Mouse (Mus musculus) embryonic facial prominence, embryonic 15.5 days (tissue): Measurements from ENCODE around the gene Csde1. TPM values are rescaled to one million over a fixed set of nuclear protein-coding genes. Genes with fewer than 3 reads are reported as not detected.

ENCODE experiments used
- ATAC-seq: fragments of 200-750 bp; cut with Nextera tagmentation; 2 replicates; pipeline ENCODE4 v1.8.0; 2017; ENCODE audit warnings: low read depth, moderate TSS enrichment; ENCODE audit not compliant: insufficient number of reproducible peaks, low FRiP score, low TSS enrichment
- H3K27ac ChIP-seq: fragments of 300-500 bp; sonication (generic); replicated peaks from 2 replicates; pipeline ENCODE4 v1.5.1; 2015; ENCODE audit warnings: mild to moderate bottlenecking, inconsistent platforms
- H3K27me3 ChIP-seq: fragments of 300-500 bp; sonication (generic); 2 replicates; pipeline ENCODE4 v1.6.1; 2015; ENCODE audit warnings: inconsistent platforms
- H3K36me3 ChIP-seq: fragments of 300-500 bp; sonication (generic); 2 replicates; pipeline ENCODE4 v1.6.1; 2015; ENCODE audit warnings: mild to moderate bottlenecking, inconsistent platforms
- H3K4me1 ChIP-seq: fragments of 300-500 bp; sonication (generic); 2 replicates; pipeline ENCODE4 v1.6.1; 2015; ENCODE audit warnings: inconsistent platforms
- H3K4me2 ChIP-seq: fragments of 300-500 bp; sonication (generic); replicated peaks from 2 replicates; pipeline ENCODE4 v1.6.1; 2015; ENCODE audit warnings: mild to moderate bottlenecking, inconsistent platforms
- H3K4me3 ChIP-seq: fragments of 300-500 bp; sonication (generic); replicated peaks from 2 replicates; pipeline ENCODE4 v1.5.1; 2015; ENCODE audit warnings: mild to moderate bottlenecking, inconsistent platforms
- H3K9ac ChIP-seq: fragments of 300-500 bp; sonication (generic); 2 replicates; pipeline ENCODE4 v1.6.1; 2015; ENCODE audit warnings: inconsistent platforms
- H3K9me3 ChIP-seq: fragments of 300-500 bp; sonication (generic); replicated peaks from 2 replicates; pipeline ENCODE4 v1.6.1; 2016; ENCODE audit warnings: inconsistent platforms
- WGBS: fragments of 180-500 bp; shearing (Covaris S2); methylation state at CpG from one replicate; pipeline ENCODE4 v1.1.7; 2015; 5-methylcytosine and 5-hydroxymethylcytosine counted together
- polyA plus RNA-seq: library from polyadenylated mRNA; unstranded; fragments of >200 nt; fragmentation: Nextera tagmentation; extraction: Ambion mirVana; gene quantifications from 2 replicates; pipeline ENCODE4 v1.2.1, GENCODE M21; 2015

The Csde1 gene
- polyA plus RNA-seq, 1 experiment from 2014 or later = 298 TPM

- Histone ChIP-seq H3K27me3 (no peaks in the 10 kb centered on the region), H3K4me3 (no peak overlapping the region), H3K36me3 (peaks cover 64% of the 10 kb centered on the region), H3K4me1 (no peaks in the 10 kb centered on the region), H3K9me3 (no peaks in the 10 kb centered on the region), H3K27ac (no peak overlapping the region), H3K9ac (no peak overlapping the region), H3K4me2 (no peak overlapping the region)
- 86% methylated on average over 8 of the region's 8 CpGs for WGBS
- ATAC-seq = no peak
Observed at GRCm38 (mm10) chr3:103066927-103067326, 46.7 kb downstream of the Csde1 start.

- H3K9me3 ChIP-seq = no peaks in the 10 kb centered on the region
- no peaks in the 10 kb centered on the region for H3K27me3 ChIP-seq
- H3K27ac ChIP-seq = no peak overlapping the region
- H3K4me1 ChIP-seq = no peaks in the 10 kb centered on the region
- no peak for ATAC-seq
- H3K4me3 ChIP-seq = no peak overlapping the region
- H3K36me3 ChIP-seq = peaks cover 43% of the 10 kb centered on the region
- H3K4me2 ChIP-seq = no peak overlapping the region
- 71% methylated on average over 6 of the region's 6 CpGs for WGBS
- H3K9ac ChIP-seq = no peak overlapping the region
Observed at GRCm38 (mm10) chr3:103068971-103069370, 48.7 kb downstream of the Csde1 start.

- H3K9me3 ChIP-seq = no peaks in the 10 kb centered on the region
- 50% methylated on average over 5 of the region's 5 CpGs for WGBS
- H3K27me3 ChIP-seq = no peaks in the 10 kb centered on the region
- no peak for ATAC-seq
- H3K4me2 ChIP-seq = no peak within 1 kb of the TSS
- peaks cover 7% of the 10 kb centered on the region for H3K36me3 ChIP-seq
- no peaks in the 10 kb centered on the region for H3K4me1 ChIP-seq
- no peak within 1 kb of the TSS for H3K4me3 ChIP-seq
- H3K27ac ChIP-seq = no peak within 1 kb of the TSS
- H3K9ac ChIP-seq = no peak within 1 kb of the TSS
Observed at GRCm38 (mm10) chr3:103073771-103074170, 53.5 kb downstream of the Csde1 start, which contains the start of gene Ampd1. Gene Ampd1 (plus strand): TSS chr3:103074014.

- Histone ChIP-seq H3K36me3 (no peaks in the 10 kb centered on the region), H3K9me3 (no peaks in the 10 kb centered on the region), H3K4me1 (no peaks in the 10 kb centered on the region), H3K4me3 (no peak overlapping the region), H3K27me3 (no peaks in the 10 kb centered on the region), H3K9ac (no peak overlapping the region), H3K4me2 (no peak overlapping the region), H3K27ac (no peak overlapping the region)
- WGBS = 69% methylated on average over 9 of the region's 9 CpGs
- ATAC-seq = no peak
Observed at GRCm38 (mm10) chr3:103075871-103076270, 55.6 kb downstream of the Csde1 start.

GRCm38 (mm10) chr3:103076476-103076875 is 56.2 kb downstream of the Csde1 start:
- H3K4me2 ChIP-seq = no peak overlapping the region

GRCm38 (mm10) chr3:103079301-103079700 is 59.1 kb downstream of the Csde1 start:
- H3K36me3 ChIP-seq = no peaks in the 10 kb centered on the region
- H3K4me3 ChIP-seq = no peak overlapping the region
- H3K27me3 ChIP-seq = no peaks in the 10 kb centered on the region
- H3K9me3 ChIP-seq = no peaks in the 10 kb centered on the region
- no peak overlapping the region for H3K9ac ChIP-seq
- H3K4me2 ChIP-seq = no peak overlapping the region
- no peak for ATAC-seq
- WGBS = 87% methylated on average over 9 of the region's 9 CpGs
- no peak overlapping the region for H3K27ac ChIP-seq
- no peaks in the 10 kb centered on the region for H3K4me1 ChIP-seq

More at GRCm38 (mm10) chr3:103076476-103076875, 56.2 kb downstream of the Csde1 start:
- Histone ChIP-seq H3K9me3 (no peaks in the 10 kb centered on the region), H3K4me1 (no peaks in the 10 kb centered on the region), H3K4me3 (no peak overlapping the region), H3K27ac (no peak overlapping the region), H3K36me3 (no peaks in the 10 kb centered on the region), H3K27me3 (no peaks in the 10 kb centered on the region), H3K9ac (no peak overlapping the region)
- WGBS = 79% methylated on average over 9 of the region's 9 CpGs
- no peak for ATAC-seq

GRCm38 (mm10) chr3:103081051-103081450 is 60.8 kb downstream of the Csde1 start:
- no peak for ATAC-seq
- Histone ChIP-seq H3K4me3 (no peak overlapping the region), H3K27ac (no peak overlapping the region), H3K4me2 (no peak overlapping the region), H3K9me3 (no peaks in the 10 kb centered on the region), H3K36me3 (no peaks in the 10 kb centered on the region), H3K27me3 (no peaks in the 10 kb centered on the region), H3K4me1 (no peaks in the 10 kb centered on the region), H3K9ac (no peak overlapping the region)
- 42% methylated on average over 11 of the region's 11 CpGs for WGBS

DNA sequence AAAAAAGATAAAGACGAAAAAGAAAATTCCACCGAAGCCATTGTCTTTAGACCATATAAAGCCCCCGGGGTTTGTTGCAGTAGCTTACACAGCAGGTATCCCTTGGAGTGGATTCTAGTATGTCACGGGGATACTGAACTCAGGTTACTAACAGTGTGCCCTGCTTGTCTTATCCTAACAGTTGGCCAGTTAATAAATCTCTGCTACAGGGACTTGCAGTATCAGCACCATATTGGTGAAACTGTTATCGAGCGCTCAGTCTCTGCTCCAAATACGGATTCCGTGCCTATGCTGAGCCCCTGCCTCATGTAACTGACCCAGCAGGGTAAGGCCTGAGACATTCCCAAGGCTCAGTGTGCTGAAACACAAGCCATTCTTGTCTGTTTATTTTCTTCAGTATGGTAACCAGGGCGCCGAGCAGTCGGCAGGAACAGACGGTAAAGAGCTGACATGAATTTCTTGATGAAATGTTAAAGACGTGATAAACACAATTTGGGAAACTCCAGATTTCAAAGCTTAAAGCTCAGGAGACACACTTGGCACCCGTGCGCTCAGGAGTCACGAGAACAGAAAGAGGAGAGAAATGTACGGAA is 61.7 kb downstream of the Csde1 start:
- no peaks in the 10 kb centered on the region for H3K4me1 ChIP-seq
- H3K9me3 ChIP-seq = no peaks in the 10 kb centered on the region
- no peak overlapping the region for H3K27ac ChIP-seq
- ATAC-seq = no peak
- 83% methylated on average over 17 of the region's 17 CpGs for WGBS
- H3K4me3 ChIP-seq = no peak overlapping the region
- H3K9ac ChIP-seq = no peak overlapping the region
- H3K36me3 ChIP-seq = no peaks in the 10 kb centered on the region
- H3K27me3 ChIP-seq = no peaks in the 10 kb centered on the region
- H3K4me2 ChIP-seq = no peak overlapping the region

GRCm38 (mm10) chr3:103082761-103083160 is 62.5 kb downstream of the Csde1 start:
- Histone ChIP-seq H3K4me3 (no peak overlapping the region), H3K27ac (no peak overlapping the region), H3K4me1 (no peaks in the 10 kb centered on the region), H3K27me3 (no peaks in the 10 kb centered on the region), H3K9ac (no peak overlapping the region), H3K9me3 (no peaks in the 10 kb centered on the region), H3K36me3 (no peaks in the 10 kb centered on the region), H3K4me2 (no peak overlapping the region)
- ATAC-seq = no peak
- 77% methylated on average over 5 of the region's 5 CpGs for WGBS

GRCm38 (mm10) chr3:103085986-103086385 is 65.8 kb downstream of the Csde1 start:
- no peak overlapping the region for H3K4me3 ChIP-seq
- no peak overlapping the region for H3K27ac ChIP-seq
- H3K27me3 ChIP-seq = no peaks in the 10 kb centered on the region

DNA sequence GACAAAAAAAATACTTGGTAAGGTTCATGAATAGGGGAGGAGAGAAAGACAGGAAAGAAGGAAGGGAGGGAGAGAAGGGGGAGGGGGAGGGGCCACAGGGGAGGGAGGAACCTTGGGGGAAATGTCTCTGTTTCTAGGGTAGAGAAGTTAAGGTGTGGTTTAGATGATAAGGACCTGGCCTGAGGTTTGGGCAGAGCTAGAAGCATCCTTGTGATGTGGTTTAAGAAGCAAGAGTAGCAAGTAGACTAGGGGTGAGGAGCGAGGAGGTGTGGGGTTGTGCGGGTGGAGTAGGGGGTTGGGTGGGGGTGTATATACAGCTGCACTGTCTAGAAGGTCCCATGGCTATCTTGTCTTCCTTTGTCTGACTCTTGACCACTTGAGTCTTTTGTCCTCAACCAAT is 71.5 kb downstream of the Csde1 start:
- H3K9ac ChIP-seq = no peak overlapping the region
- H3K4me2 ChIP-seq = no peak overlapping the region
- no peak overlapping the region for H3K4me3 ChIP-seq
- ATAC-seq = no peak
- 91% methylated on average over 2 of the region's 2 CpGs for WGBS
- H3K9me3 ChIP-seq = no peaks in the 10 kb centered on the region
- H3K4me1 ChIP-seq = no peaks in the 10 kb centered on the region
- no peaks in the 10 kb centered on the region for H3K27me3 ChIP-seq
- H3K36me3 ChIP-seq = no peaks in the 10 kb centered on the region
- H3K27ac ChIP-seq = no peak overlapping the region

More at GRCm38 (mm10) chr3:103085986-103086385, 65.8 kb downstream of the Csde1 start:
- Histone ChIP-seq H3K4me2 (no peak overlapping the region), H3K36me3 (no peaks in the 10 kb centered on the region), H3K4me1 (no peaks in the 10 kb centered on the region), H3K9ac (no peak overlapping the region), H3K9me3 (no peaks in the 10 kb centered on the region)
- no peak for ATAC-seq
- WGBS = 82% methylated on average over 3 of the region's 3 CpGs

DNA sequence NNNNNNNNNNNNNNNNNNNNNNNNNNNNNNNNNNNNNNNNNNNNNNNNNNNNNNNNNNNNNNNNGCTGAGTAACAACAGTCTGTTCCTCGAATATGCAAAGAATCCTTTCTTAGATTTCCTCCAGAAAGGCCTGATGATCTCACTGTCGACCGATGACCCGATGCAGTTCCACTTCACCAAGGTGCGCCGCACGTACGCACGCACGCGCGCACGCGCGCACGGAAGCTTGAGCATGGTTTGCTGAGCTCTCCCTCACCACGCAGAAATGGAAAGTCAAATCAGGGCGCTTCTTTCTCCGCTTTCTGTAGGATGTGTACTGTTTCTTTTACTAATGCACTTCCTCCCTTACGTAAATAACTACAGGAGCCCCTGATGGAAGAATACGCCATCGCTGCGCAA is 78.4 kb downstream of the Csde1 start:
- no peaks in the 10 kb centered on the region for H3K36me3 ChIP-seq
- H3K4me2 ChIP-seq = no peak overlapping the region
- H3K9ac ChIP-seq = no peak overlapping the region
- 76% methylated on average over 23 of the region's 23 CpGs for WGBS
- H3K4me3 ChIP-seq = no peak overlapping the region
- no peaks in the 10 kb centered on the region for H3K27me3 ChIP-seq
- no peak overlapping the region for H3K27ac ChIP-seq
- no peak for ATAC-seq
- H3K4me1 ChIP-seq = peaks cover 7% of the 10 kb centered on the region
- no peaks in the 10 kb centered on the region for H3K9me3 ChIP-seq
